Mouse (Mus musculus) stomach, postnatal 0 days (tissue): ENCODE results near the gene Iqca. TPM values are rescaled to one million over a fixed set of nuclear protein-coding genes. Genes with fewer than 3 reads are reported as not detected.

Source experiments
- ATAC-seq: fragments of 200-750 bp; cut with Nextera tagmentation; 2 replicates; pipeline ENCODE4 v1.8.0; 2017; ENCODE audit not compliant: low FRiP score, low TSS enrichment
- DNase-seq: peaks from one replicate; pipeline ENCODE4 v3.0.0-alpha.2; 2016; ENCODE audit warnings: low spot score
- H3K27ac ChIP-seq: fragments of 300-500 bp; sonication (generic); replicated peaks from 2 replicates; pipeline ENCODE4 v1.5.1; 2014; ENCODE audit warnings: mild to moderate bottlenecking, control low read depth
- H3K27me3 ChIP-seq: fragments of 300-500 bp; sonication (generic); 2 replicates; pipeline ENCODE4 v1.6.1; 2014; ENCODE audit warnings: low read length; ENCODE audit not compliant: control insufficient read depth, insufficient read depth
- H3K36me3 ChIP-seq: fragments of 300-500 bp; sonication (generic); 2 replicates; pipeline ENCODE4 v1.6.1; 2014; ENCODE audit warnings: low read length, mixed read lengths; ENCODE audit not compliant: control insufficient read depth, insufficient read depth
- H3K4me1 ChIP-seq: fragments of 300-500 bp; sonication (generic); replicated peaks from 2 replicates; pipeline ENCODE4 v1.6.1; 2014; ENCODE audit warnings: antibody characterized with exemption; ENCODE audit not compliant: control insufficient read depth, insufficient read depth
- H3K4me2 ChIP-seq: fragments of 300-500 bp; sonication (generic); replicated peaks from 2 replicates; pipeline ENCODE4 v1.6.1; 2014; ENCODE audit warnings: low read depth, mild to moderate bottlenecking, control low read depth, moderate library complexity
- H3K4me3 ChIP-seq: fragments of 300-500 bp; sonication (generic); 2 replicates; pipeline ENCODE4 v1.5.1; 2014; ENCODE audit warnings: low read depth, low read length, control low read depth
- H3K9ac ChIP-seq: fragments of 300-500 bp; sonication (generic); 2 replicates; pipeline ENCODE4 v1.6.1; 2014; ENCODE audit warnings: mild to moderate bottlenecking, low read length, control low read depth, mixed read lengths
- H3K9me3 ChIP-seq: fragments of 300-500 bp; sonication (generic); 2 replicates; pipeline ENCODE4 v1.6.1; 2016; ENCODE audit warnings: low read length; ENCODE audit not compliant: control insufficient read depth
- CTCF ChIP-seq: IDR thresholded peaks from 2 replicates; pipeline ENCODE4 v1.5.1; 2016; ENCODE audit warnings: antibody characterized with exemption, low read depth, mild to moderate bottlenecking, moderate library complexity
- EP300 ChIP-seq: optimal IDR thresholded peaks from 2 replicates; pipeline ENCODE3; 2016; ENCODE audit warnings: antibody characterized with exemption
- WGBS: fragments of 180-500 bp; shearing (Covaris S2); extraction: QIAGEN DNeasy Blood & Tissue Kit; methylation state at CpG from one replicate; pipeline ENCODE4 v1.1.7; 2014; 5-methylcytosine and 5-hydroxymethylcytosine counted together
- polyA plus RNA-seq: library from polyadenylated mRNA; unstranded; fragments of >200 nt; fragmentation: Nextera tagmentation; extraction: Ambion mirVana; gene quantifications from 2 replicates; pipeline ENCODE4 v1.2.1, GENCODE M21; 2015

The Iqca gene
- polyA plus RNA-seq, 1 experiment from 2014 or later = not detected

GRCm38 (mm10) chr1:90186173-90186572 lies 33.0 kb upstream of the Iqca start:
- DNase-seq (no peak), ATAC-seq (peak; percentile 76)
- TF ChIP-seq EP300 (no peak), CTCF (no peak)
- H3K4me3 ChIP-seq = no peak overlapping the region
- WGBS = 47% methylated on average over 4 of the region's 4 CpGs
- H3K36me3 ChIP-seq = no peaks in the 10 kb centered on the region
- no peaks in the 10 kb centered on the region for H3K4me1 ChIP-seq
- no peaks in the 10 kb centered on the region for H3K27me3 ChIP-seq
- no peak overlapping the region for H3K4me2 ChIP-seq
- no peak overlapping the region for H3K27ac ChIP-seq
- H3K9ac ChIP-seq = no peak overlapping the region
- H3K9me3 ChIP-seq = no peaks in the 10 kb centered on the region

- Histone ChIP-seq H3K36me3 (no peaks in the 10 kb centered on the region), H3K27me3 (no peaks in the 10 kb centered on the region), H3K4me1 (no peaks in the 10 kb centered on the region), H3K9me3 (no peaks in the 10 kb centered on the region), H3K9ac (no peak overlapping the region), H3K4me2 (no peak overlapping the region), H3K4me3 (no peak overlapping the region), H3K27ac (no peak overlapping the region)
- no peak for ATAC-seq
- no peak for DNase-seq
- no peak for TF ChIP-seq CTCF
- no peak for TF ChIP-seq EP300
- 53% methylated on average over 6 of the region's 6 CpGs for WGBS
Observed at GRCm38 (mm10) chr1:90183602-90184001, 30.4 kb upstream of the Iqca start.

GRCm38 (mm10) chr1:90182521-90182920 lies 29.3 kb upstream of the Iqca start:
- H3K9ac ChIP-seq = no peak overlapping the region
- no peak for TF ChIP-seq CTCF
- TF ChIP-seq EP300 = no peak
- ATAC-seq = no peak
- H3K9me3 ChIP-seq = no peaks in the 10 kb centered on the region
- H3K27me3 ChIP-seq = no peaks in the 10 kb centered on the region
- H3K4me3 ChIP-seq = no peak overlapping the region
- H3K4me1 ChIP-seq = no peaks in the 10 kb centered on the region
- no peak overlapping the region for H3K27ac ChIP-seq
- no peak overlapping the region for H3K4me2 ChIP-seq
- WGBS = 74% methylated on average over 5 of the region's 5 CpGs
- no peak for DNase-seq
- H3K36me3 ChIP-seq = no peaks in the 10 kb centered on the region

GRCm38 (mm10) chr1:90180966-90181699 lies 27.9 kb upstream of the Iqca start:
- no peaks in the 10 kb centered on the region for H3K9me3 ChIP-seq
- no peak for TF ChIP-seq CTCF
- TF ChIP-seq EP300 = no peak
- no peaks in the 10 kb centered on the region for H3K4me1 ChIP-seq
- DNase-seq = no peak
- no peaks in the 10 kb centered on the region for H3K36me3 ChIP-seq
- H3K27me3 ChIP-seq = no peaks in the 10 kb centered on the region
- no peak for ATAC-seq
- no peak overlapping the region for H3K4me2 ChIP-seq
- 85% methylated on average over 12 of the region's 12 CpGs for WGBS
- no peak overlapping the region for H3K27ac ChIP-seq
- H3K9ac ChIP-seq = no peak overlapping the region
- H3K4me3 ChIP-seq = no peak overlapping the region

- ATAC-seq (no peak), DNase-seq (no peak)
- no peak overlapping the region for H3K9ac ChIP-seq
- H3K27me3 ChIP-seq = no peaks in the 10 kb centered on the region
- no peak overlapping the region for H3K4me2 ChIP-seq
- H3K9me3 ChIP-seq = no peaks in the 10 kb centered on the region
- 94% methylated on average over 6 of the region's 7 CpGs for WGBS
- no peak overlapping the region for H3K27ac ChIP-seq
- no peaks in the 10 kb centered on the region for H3K4me1 ChIP-seq
- H3K4me3 ChIP-seq = no peak overlapping the region
- TF ChIP-seq CTCF = no peak
- no peak for TF ChIP-seq EP300
- H3K36me3 ChIP-seq = no peaks in the 10 kb centered on the region
Observed at GRCm38 (mm10) chr1:90180479-90180878, 27.3 kb upstream of the Iqca start.

GRCm38 (mm10) chr1:90177978-90178377 lies 24.8 kb upstream of the Iqca start:
- H3K27ac ChIP-seq = no peak overlapping the region
- no peaks in the 10 kb centered on the region for H3K27me3 ChIP-seq
- DNase-seq (peak; percentile 40), ATAC-seq (peak; percentile 85)
- no peak overlapping the region for H3K9ac ChIP-seq
- TF ChIP-seq EP300 = no peak
- no peak for TF ChIP-seq CTCF
- H3K9me3 ChIP-seq = no peaks in the 10 kb centered on the region
- no peaks in the 10 kb centered on the region for H3K36me3 ChIP-seq
- WGBS = 28% methylated on average over 5 of the region's 5 CpGs
- H3K4me2 ChIP-seq = no peak overlapping the region
- H3K4me3 ChIP-seq = no peak overlapping the region
- H3K4me1 ChIP-seq = no peaks in the 10 kb centered on the region
